Mouse (Mus musculus): ENCODE measurements around the gene Ubd. TPM values are rescaled to one million over a fixed set of nuclear protein-coding genes. Genes with fewer than 3 reads are reported as not detected.
"Not testable (repeated sequence)": the region's sequence is repeated elsewhere in the genome, so short reads cannot be mapped to it uniquely, and the experiment has no call there.

Ubd gene
- polyA plus RNA-seq, 1 experiment from 2014 or later, result not detected

- no peak overlapping the region for H3K4me2 ChIP-seq (ENCODE audit: low read depth, severe bottlenecking)
- H3K9ac ChIP-seq (ENCODE audit: low read length), result no peak overlapping the region
- ATAC-seq (ENCODE audit: insufficient number of reproducible peaks, low FRiP score, low TSS enrichment, low read depth) (peak; percentile 60; the same call in 1 of the 2 replicates), DNase-seq (ENCODE audit: low spot score) (peak; percentile 87)
- WGBS, result 0% methylated on average over 4 of the region's 4 CpGs
- H3K4me3 ChIP-seq (ENCODE audit: low read depth, low read length), result no peak overlapping the region
- H3K4me1 ChIP-seq (ENCODE audit: control insufficient read depth, insufficient read depth, low read length), result no peaks in the 10 kb centered on the region
- no peaks in the 10 kb centered on the region for H3K27me3 ChIP-seq (ENCODE audit: control insufficient read depth, insufficient read depth, low read length)
- H3K27ac ChIP-seq (replicated peaks; ENCODE audit: low read depth, low read length), result no peak overlapping the region
- no peaks in the 10 kb centered on the region for H3K36me3 ChIP-seq (ENCODE audit: control insufficient read depth, insufficient read depth, low read length)
- no peaks in the 10 kb centered on the region for H3K9me3 ChIP-seq (ENCODE audit: control insufficient read depth, low read length)
These were observed 9.7 kb downstream of the Ubd start for GRCm38 (mm10) chr17:37203206-37203916.

- WGBS, result 27% methylated on average over 3 of the region's 3 CpGs
- Histone ChIP-seq H3K9me3 (ENCODE audit: control insufficient read depth, low read length) (no peaks in the 10 kb centered on the region), H3K4me1 (ENCODE audit: control insufficient read depth, insufficient read depth, low read length) (no peaks in the 10 kb centered on the region), H3K27ac (replicated peaks; ENCODE audit: low read depth, low read length) (no peak overlapping the region), H3K4me3 (ENCODE audit: low read depth, low read length) (no peak overlapping the region), H3K4me2 (ENCODE audit: low read depth, severe bottlenecking) (no peak overlapping the region), H3K9ac (ENCODE audit: low read length) (no peak overlapping the region), H3K27me3 (ENCODE audit: control insufficient read depth, insufficient read depth, low read length) (no peaks in the 10 kb centered on the region), H3K36me3 (ENCODE audit: control insufficient read depth, insufficient read depth, low read length) (no peaks in the 10 kb centered on the region)
- DNase-seq (ENCODE audit: low spot score) (no peak), ATAC-seq (ENCODE audit: insufficient number of reproducible peaks, low FRiP score, low TSS enrichment, low read depth) (no peak)
These were observed 10.2 kb downstream of the Ubd start for GRCm38 (mm10) chr17:37203917-37204236.

GRCm38 (mm10) chr17:37210884-37211768, 17.4 kb downstream of the Ubd start:
- no peak overlapping the region for H3K27ac ChIP-seq (replicated peaks; ENCODE audit: low read depth, low read length)
- 17% methylated on average over 40 of the region's 40 CpGs for WGBS
- no peaks in the 10 kb centered on the region for H3K36me3 ChIP-seq (ENCODE audit: control insufficient read depth, insufficient read depth, low read length)
- H3K9ac ChIP-seq (ENCODE audit: low read length), result no peak overlapping the region
- no peaks in the 10 kb centered on the region for H3K4me1 ChIP-seq (ENCODE audit: control insufficient read depth, insufficient read depth, low read length)
- DNase-seq (ENCODE audit: low spot score) (peak; percentile 31), ATAC-seq (ENCODE audit: insufficient number of reproducible peaks, low FRiP score, low TSS enrichment, low read depth) (0 out of 2 replicates have a peak, but pooled peaks have one; percentile 26)
- H3K4me2 ChIP-seq (ENCODE audit: low read depth, severe bottlenecking), result peak overlapping the region; percentile 20; the same call in 1 of the 2 replicates
- no peaks in the 10 kb centered on the region for H3K9me3 ChIP-seq (ENCODE audit: control insufficient read depth, low read length)
- H3K4me3 ChIP-seq (ENCODE audit: low read depth, low read length), result no peak overlapping the region
- peaks cover 10% of the 10 kb centered on the region; the same call in 1 of the 2 replicates for H3K27me3 ChIP-seq (ENCODE audit: control insufficient read depth, insufficient read depth, low read length)

GRCm38 (mm10) chr17:37213018-37213417, 19.3 kb downstream of the Ubd start, which contains the start of gene Olfr95:
Gene Olfr95 (minus strand): TSS chr17:37213118.
- H3K4me3 ChIP-seq (ENCODE audit: low read depth, low read length), result no peak within 1 kb of the TSS
- H3K9me3 ChIP-seq (ENCODE audit: control insufficient read depth, low read length), result no peaks in the 10 kb centered on the region
- WGBS, result 68% methylated on average over 3 of the region's 3 CpGs
- no peaks in the 10 kb centered on the region for H3K4me1 ChIP-seq (ENCODE audit: control insufficient read depth, insufficient read depth, low read length)
- DNase-seq (ENCODE audit: low spot score) (no peak), ATAC-seq (ENCODE audit: insufficient number of reproducible peaks, low FRiP score, low TSS enrichment, low read depth) (no peak)
- no peak within 1 kb of the TSS for H3K9ac ChIP-seq (ENCODE audit: low read length)
- H3K27ac ChIP-seq (replicated peaks; ENCODE audit: low read depth, low read length), result no peak within 1 kb of the TSS
- peaks cover 10% of the 10 kb centered on the region; the same call in 1 of the 2 replicates for H3K27me3 ChIP-seq (ENCODE audit: control insufficient read depth, insufficient read depth, low read length)
- H3K36me3 ChIP-seq (ENCODE audit: control insufficient read depth, insufficient read depth, low read length), result no peaks in the 10 kb centered on the region
- H3K4me2 ChIP-seq (ENCODE audit: low read depth, severe bottlenecking), result no peak within 1 kb of the TSS

GRCm38 (mm10) chr17:37218486-37218885, 24.8 kb downstream of the Ubd start:
- Histone ChIP-seq H3K9me3 (ENCODE audit: control insufficient read depth, low read length) (no peaks in the 10 kb centered on the region), H3K27me3 (ENCODE audit: control insufficient read depth, insufficient read depth, low read length) (no peaks in the 10 kb centered on the region), H3K4me3 (ENCODE audit: low read depth, low read length) (no peak overlapping the region), H3K4me1 (ENCODE audit: control insufficient read depth, insufficient read depth, low read length) (no peaks in the 10 kb centered on the region), H3K4me2 (ENCODE audit: low read depth, severe bottlenecking) (no peak overlapping the region), H3K27ac (replicated peaks; ENCODE audit: low read depth, low read length) (no peak overlapping the region), H3K9ac (ENCODE audit: low read length) (no peak overlapping the region), H3K36me3 (ENCODE audit: control insufficient read depth, insufficient read depth, low read length) (no peaks in the 10 kb centered on the region)
- whole genome bisulfite sequencing, result 79% methylated on average over 3 of the region's 3 CpGs
- ATAC-seq (ENCODE audit: insufficient number of reproducible peaks, low FRiP score, low TSS enrichment, low read depth), result no peak
- no peak for DNase-seq (ENCODE audit: low spot score)

- H3K27ac ChIP-seq (replicated peaks; ENCODE audit: low read depth, low read length), result no peak within 1 kb of the TSS
- H3K4me1 ChIP-seq (ENCODE audit: control insufficient read depth, insufficient read depth, low read length), result no peaks in the 10 kb centered on the region
- DNase-seq (ENCODE audit: low spot score) (no peak), ATAC-seq (ENCODE audit: insufficient number of reproducible peaks, low FRiP score, low TSS enrichment, low read depth) (no peak)
- no peak within 1 kb of the TSS for H3K4me2 ChIP-seq (ENCODE audit: low read depth, severe bottlenecking)
- no peak within 1 kb of the TSS for H3K4me3 ChIP-seq (ENCODE audit: low read depth, low read length)
- H3K27me3 ChIP-seq (ENCODE audit: control insufficient read depth, insufficient read depth, low read length), result no peaks in the 10 kb centered on the region
- H3K36me3 ChIP-seq (ENCODE audit: control insufficient read depth, insufficient read depth, low read length), result no peaks in the 10 kb centered on the region
- no peak within 1 kb of the TSS for H3K9ac ChIP-seq (ENCODE audit: low read length)
- H3K9me3 ChIP-seq (ENCODE audit: control insufficient read depth, low read length), result no peaks in the 10 kb centered on the region
- 74% methylated on average over 4 of the region's 4 CpGs for WGBS
These were observed 26.2 kb downstream of the Ubd start, which contains the start of gene Olfr96 for GRCm38 (mm10) chr17:37219846-37220245. Gene Olfr96 (plus strand): TSS chr17:37220146.

- H3K4me2 ChIP-seq (ENCODE audit: low read depth, severe bottlenecking), result no peak overlapping the region
- H3K36me3 ChIP-seq (ENCODE audit: control insufficient read depth, insufficient read depth, low read length), result no peaks in the 10 kb centered on the region
- ATAC-seq (ENCODE audit: insufficient number of reproducible peaks, low FRiP score, low TSS enrichment, low read depth), result no peak
- H3K27me3 ChIP-seq (ENCODE audit: control insufficient read depth, insufficient read depth, low read length), result no peaks in the 10 kb centered on the region
- no peak overlapping the region for H3K9ac ChIP-seq (ENCODE audit: low read length)
- H3K9me3 ChIP-seq (ENCODE audit: control insufficient read depth, low read length), result no peaks in the 10 kb centered on the region
- no peak overlapping the region for H3K27ac ChIP-seq (replicated peaks; ENCODE audit: low read depth, low read length)
- WGBS, result 21% methylated on average over 1 of the region's 1 CpGs
- no peak for DNase-seq (ENCODE audit: low spot score)
- H3K4me1 ChIP-seq (ENCODE audit: control insufficient read depth, insufficient read depth, low read length), result no peaks in the 10 kb centered on the region
- no peak overlapping the region for H3K4me3 ChIP-seq (ENCODE audit: low read depth, low read length)
These were observed 28.2 kb downstream of the Ubd start for GRCm38 (mm10) chr17:37221879-37222278.

GRCm38 (mm10) chr17:37237230-37237629, 43.5 kb downstream of the Ubd start, which contains the start of gene Olfr97:
Gene Olfr97 (minus strand): TSS chr17:37237330.
- H3K4me2 ChIP-seq (ENCODE audit: low read depth, severe bottlenecking); H3K9ac ChIP-seq (ENCODE audit: low read length); DNase-seq (ENCODE audit: low spot score); H3K27me3 ChIP-seq (ENCODE audit: control insufficient read depth, insufficient read depth, low read length); H3K27ac ChIP-seq (replicated peaks; ENCODE audit: low read depth, low read length); H3K4me1 ChIP-seq (ENCODE audit: control insufficient read depth, insufficient read depth, low read length); H3K4me3 ChIP-seq (ENCODE audit: low read depth, low read length); H3K9me3 ChIP-seq (ENCODE audit: control insufficient read depth, low read length); ATAC-seq (ENCODE audit: insufficient number of reproducible peaks, low FRiP score, low TSS enrichment, low read depth); H3K36me3 ChIP-seq (ENCODE audit: control insufficient read depth, insufficient read depth, low read length): not testable (repeated sequence)
- WGBS, result 89% methylated on average over 2 of the region's 2 CpGs

Measured in limb, embryonic 11.5 days (tissue).